Mouse (Mus musculus) intestine, embryonic 15.5 days (tissue): ENCODE data around the gene Zfp146. TPM values are rescaled to one million over a fixed set of nuclear protein-coding genes. Genes with fewer than 3 reads are reported as not detected.
A peak's percentile ranks its signal among the peaks of the same experiment; 100 is the strongest.
"Not testable (repeated sequence)": the region's sequence is repeated elsewhere in the genome, so short reads cannot be mapped to it uniquely, and the experiment has no call there.

Source experiments
- ATAC-seq: fragments of 200-750 bp; cut with Nextera tagmentation; 2 replicates; pipeline ENCODE4 v1.8.0; 2017; ENCODE audit warnings: moderate TSS enrichment, moderate library complexity
- H3K27ac ChIP-seq: fragments of 300-500 bp; sonication (generic); 2 replicates; pipeline ENCODE4 v1.5.1; 2015; ENCODE audit warnings: mild to moderate bottlenecking, inconsistent platforms
- H3K27me3 ChIP-seq: fragments of 300-500 bp; sonication (generic); replicated peaks from 2 replicates; pipeline ENCODE4 v1.6.1; 2015; ENCODE audit warnings: inconsistent platforms
- H3K36me3 ChIP-seq: fragments of 300-500 bp; sonication (generic); 2 replicates; pipeline ENCODE4 v1.6.1; 2015; ENCODE audit warnings: inconsistent platforms
- H3K4me1 ChIP-seq: fragments of 300-500 bp; sonication (generic); replicated peaks from 2 replicates; pipeline ENCODE4 v1.6.1; 2015; ENCODE audit warnings: inconsistent platforms
- H3K4me2 ChIP-seq: fragments of 300-500 bp; sonication (generic); replicated peaks from 2 replicates; pipeline ENCODE4 v1.6.1; 2015; ENCODE audit warnings: mild to moderate bottlenecking, inconsistent platforms
- H3K4me3 ChIP-seq: fragments of 300-500 bp; sonication (generic); replicated peaks from 2 replicates; pipeline ENCODE4 v1.5.1; 2015; ENCODE audit warnings: inconsistent platforms
- H3K9ac ChIP-seq: fragments of 300-500 bp; sonication (generic); 2 replicates; pipeline ENCODE4 v1.6.1; 2015; ENCODE audit warnings: inconsistent platforms
- H3K9me3 ChIP-seq: fragments of 300-500 bp; sonication (generic); 2 replicates; pipeline ENCODE4 v1.6.1; 2016; ENCODE audit warnings: inconsistent platforms
- WGBS: fragments of 180-500 bp; shearing (Covaris S2); methylation state at CpG from one replicate; pipeline ENCODE4 v1.1.7; 2015; 5-methylcytosine and 5-hydroxymethylcytosine counted together
- polyA plus RNA-seq: library from polyadenylated mRNA; unstranded; fragments of >200 nt; fragmentation: Nextera tagmentation; extraction: Ambion mirVana; gene quantifications from 2 replicates; pipeline ENCODE4 v1.2.1, GENCODE M21; 2015

Zfp146 gene
- polyA plus RNA-seq: 12.2 and 13.6 TPM in 2 replicates

DNA sequence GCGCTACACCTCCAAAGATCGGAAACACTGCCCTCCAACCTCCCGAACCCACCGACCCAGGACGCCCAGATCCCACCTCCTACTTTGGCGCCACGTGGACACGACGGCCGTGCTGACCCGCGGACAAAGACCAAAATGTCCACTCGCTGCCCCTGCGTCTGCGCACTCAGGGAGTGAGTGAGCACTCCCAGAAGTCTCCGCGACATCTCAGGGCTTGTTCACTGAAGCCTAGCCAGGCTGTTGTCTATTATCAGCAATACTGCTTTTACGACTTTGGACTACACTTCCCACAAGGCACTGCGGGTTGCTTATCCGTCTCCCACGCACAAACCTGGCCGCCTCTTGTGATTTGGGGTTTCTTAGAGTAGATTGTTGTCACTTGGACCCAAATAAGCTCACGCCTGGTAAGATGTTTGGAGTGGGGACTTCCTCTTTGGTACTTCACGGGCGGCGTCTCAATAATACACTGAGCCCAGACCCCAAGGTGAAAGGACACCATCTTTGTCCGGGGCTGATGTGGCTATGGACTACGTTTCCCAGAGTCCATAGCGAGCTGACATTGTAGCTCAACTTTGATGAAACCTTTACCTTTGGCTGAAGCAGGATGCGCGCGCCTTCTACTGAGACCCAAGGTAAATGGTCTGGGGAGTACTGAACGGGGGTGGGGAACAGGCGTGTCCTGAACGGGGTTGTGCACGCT, at the start of gene Zfp146:
Gene Zfp146, minus strand, starts transcription at position 168 of the 700 bp plus-strand sequence.
- peak; percentile 99 for ATAC-seq
- under 1% methylated on average over 36 of the region's 36 CpGs for WGBS
- no peaks in the 10 kb centered on the region for H3K9me3 ChIP-seq
- no peaks in the 10 kb centered on the region for H3K27me3 ChIP-seq
- peaks cover 18% of the 10 kb centered on the region for H3K36me3 ChIP-seq
- peak within 1 kb of the TSS; percentile 69 for H3K4me2 ChIP-seq
- H3K4me3 ChIP-seq: peak within 1 kb of the TSS; percentile 61
- peak within 1 kb of the TSS; percentile 83 for H3K27ac ChIP-seq
- peaks cover 7% of the 10 kb centered on the region; the same call in 1 of the 2 replicates for H3K4me1 ChIP-seq
- H3K9ac ChIP-seq: peak within 1 kb of the TSS; percentile 73

DNA sequence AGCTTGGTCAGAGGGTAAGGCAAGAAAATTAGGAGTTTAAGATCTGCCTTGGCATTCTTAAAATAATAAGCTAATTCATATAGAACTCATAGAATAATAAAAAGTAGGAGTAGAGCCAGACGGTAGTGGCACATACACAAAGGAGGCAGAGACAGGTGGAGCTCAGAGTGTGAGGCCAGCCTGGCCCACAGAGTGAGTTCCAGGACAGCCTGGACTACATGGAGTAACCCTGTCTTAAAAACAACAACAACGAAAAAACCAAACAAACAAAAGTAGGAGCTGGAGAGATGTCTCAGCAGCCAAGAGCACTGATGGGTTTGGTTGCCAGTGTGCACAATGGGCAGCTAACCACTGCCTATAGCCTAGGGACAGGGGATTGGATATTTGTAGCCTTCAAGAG, 47.7 kb upstream of the Zfp146 start:
- H3K27ac ChIP-seq: no peak overlapping the region
- 0 out of 2 replicates have a peak, but pooled peaks have one; percentile 4 for ATAC-seq
- H3K4me1 ChIP-seq: peaks cover 4% of the 10 kb centered on the region; the same call in 1 of the 2 replicates
- H3K9me3 ChIP-seq: no peaks in the 10 kb centered on the region
- no peak overlapping the region for H3K4me3 ChIP-seq
- no peaks in the 10 kb centered on the region for H3K27me3 ChIP-seq
- 68% methylated on average over 2 of the region's 2 CpGs for WGBS
- no peaks in the 10 kb centered on the region for H3K36me3 ChIP-seq
- H3K9ac ChIP-seq: no peak overlapping the region
- H3K4me2 ChIP-seq: no peak overlapping the region

DNA sequence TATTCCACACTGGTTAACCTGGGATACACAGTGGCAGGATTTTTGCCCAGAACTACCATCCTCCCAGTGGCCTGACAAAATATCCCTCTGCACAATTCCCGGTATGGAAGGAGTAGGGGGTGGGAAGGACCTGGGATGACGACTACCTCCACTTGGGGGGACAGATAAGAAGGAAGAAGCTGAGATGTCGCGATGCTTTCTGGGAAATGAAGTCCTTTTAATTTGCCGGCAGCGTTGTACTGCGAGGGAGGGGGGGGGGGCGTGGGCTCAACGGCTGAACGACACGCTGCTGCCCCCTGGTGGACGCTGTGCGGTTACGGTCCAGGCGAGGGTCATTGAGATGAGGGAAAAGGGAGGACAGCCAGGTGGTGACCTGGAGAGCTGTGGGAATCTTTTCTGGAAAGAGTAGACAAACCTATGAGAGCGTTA, 47.2 kb upstream of the Zfp146 start:
- Histone ChIP-seq H3K27me3 (no peaks in the 10 kb centered on the region), H3K9me3 (no peaks in the 10 kb centered on the region), H3K4me3 (no peak overlapping the region), H3K4me1 (peaks cover 4% of the 10 kb centered on the region; the same call in 1 of the 2 replicates), H3K4me2 (peak overlapping the region; percentile 48), H3K36me3 (no peaks in the 10 kb centered on the region), H3K27ac (no peak overlapping the region), H3K9ac (no peak overlapping the region)
- WGBS: under 1% methylated on average over 16 of the region's 16 CpGs
- ATAC-seq: peak; percentile 49

DNA sequence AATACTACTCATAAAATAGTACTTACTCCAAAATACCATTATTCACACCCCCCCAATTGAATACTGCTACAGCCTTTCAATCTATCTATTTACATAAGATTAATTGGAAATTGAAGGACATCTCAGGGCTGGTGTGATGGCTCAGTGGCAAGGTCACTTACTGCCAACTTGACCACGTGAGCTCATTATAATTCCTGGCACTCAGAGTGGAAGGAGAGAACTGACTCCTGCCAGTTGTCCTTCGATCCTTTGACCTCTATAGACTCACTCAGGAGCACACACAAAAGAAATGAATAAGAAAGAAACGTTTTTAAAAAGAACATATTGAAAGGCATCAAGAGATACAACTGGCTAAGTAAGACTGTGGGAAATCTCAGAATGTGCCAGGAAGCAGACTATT, 46.3 kb upstream of the Zfp146 start:
- 90% methylated on average over 3 of the region's 3 CpGs for WGBS

DNA sequence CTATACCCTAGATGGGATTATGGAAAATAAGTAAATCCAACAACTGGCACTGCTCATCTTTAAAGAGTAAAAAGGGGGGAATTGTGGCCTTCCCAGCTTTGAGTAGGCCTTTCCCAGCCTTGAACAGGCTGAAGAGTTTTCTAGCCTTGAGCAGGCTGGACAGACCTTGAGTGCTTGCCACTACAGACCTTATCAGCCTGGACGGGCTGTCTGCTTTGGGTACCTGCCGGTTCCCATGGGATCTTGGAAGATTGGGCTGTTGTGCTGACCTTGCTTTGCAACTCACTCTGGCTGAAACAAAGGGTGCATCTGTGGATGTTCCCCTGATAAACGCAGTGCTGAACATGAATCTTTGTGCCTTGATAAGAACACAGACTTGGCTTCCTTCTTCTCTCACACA, 44.3 kb upstream of the Zfp146 start:
- Histone ChIP-seq H3K9me3 (no peaks in the 10 kb centered on the region), H3K4me3 (no peak overlapping the region), H3K9ac (no peak overlapping the region), H3K4me1 (no peaks in the 10 kb centered on the region), H3K27ac (no peak overlapping the region), H3K4me2 (no peak overlapping the region), H3K27me3 (no peaks in the 10 kb centered on the region), H3K36me3 (no peaks in the 10 kb centered on the region)
- no peak for ATAC-seq
- WGBS: 79% methylated on average over 3 of the region's 3 CpGs

More for the DNA sequence above, 46.3 kb upstream of the Zfp146 start:
- no peaks in the 10 kb centered on the region for H3K9me3 ChIP-seq
- H3K4me2 ChIP-seq: no peak overlapping the region
- H3K4me1 ChIP-seq: peaks cover 4% of the 10 kb centered on the region; the same call in 1 of the 2 replicates
- H3K4me3 ChIP-seq: no peak overlapping the region
- no peaks in the 10 kb centered on the region for H3K27me3 ChIP-seq
- H3K9ac ChIP-seq: no peak overlapping the region
- no peak for ATAC-seq
- H3K27ac ChIP-seq: no peak overlapping the region
- no peaks in the 10 kb centered on the region for H3K36me3 ChIP-seq

DNA sequence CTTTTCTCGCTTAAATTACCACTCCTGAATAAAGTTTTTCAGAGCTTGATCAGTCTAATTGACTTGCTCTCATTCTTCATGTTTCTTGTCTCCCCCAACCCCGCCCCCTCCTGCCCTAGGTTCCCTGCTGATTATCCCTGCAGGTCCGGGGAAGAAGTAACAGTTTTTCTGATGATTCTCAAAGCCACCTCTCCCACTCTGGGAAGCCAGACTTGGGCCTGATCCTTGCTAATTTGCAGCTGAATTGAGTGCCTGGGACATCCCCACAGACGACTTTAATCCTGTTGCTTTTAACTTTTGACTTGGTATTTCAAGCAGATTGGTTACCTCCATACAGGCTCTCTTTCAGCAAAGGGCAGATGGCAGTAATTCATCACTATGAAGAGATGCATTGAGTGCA, 41.5 kb upstream of the Zfp146 start:
- Histone ChIP-seq H3K27me3 (no peaks in the 10 kb centered on the region), H3K4me1 (no peaks in the 10 kb centered on the region), H3K4me2 (no peak overlapping the region), H3K36me3 (no peaks in the 10 kb centered on the region), H3K9ac (no peak overlapping the region), H3K9me3 (no peaks in the 10 kb centered on the region), H3K27ac (no peak overlapping the region), H3K4me3 (no peak overlapping the region)
- WGBS: 36% methylated on average over 4 of the region's 4 CpGs
- no peak for ATAC-seq

DNA sequence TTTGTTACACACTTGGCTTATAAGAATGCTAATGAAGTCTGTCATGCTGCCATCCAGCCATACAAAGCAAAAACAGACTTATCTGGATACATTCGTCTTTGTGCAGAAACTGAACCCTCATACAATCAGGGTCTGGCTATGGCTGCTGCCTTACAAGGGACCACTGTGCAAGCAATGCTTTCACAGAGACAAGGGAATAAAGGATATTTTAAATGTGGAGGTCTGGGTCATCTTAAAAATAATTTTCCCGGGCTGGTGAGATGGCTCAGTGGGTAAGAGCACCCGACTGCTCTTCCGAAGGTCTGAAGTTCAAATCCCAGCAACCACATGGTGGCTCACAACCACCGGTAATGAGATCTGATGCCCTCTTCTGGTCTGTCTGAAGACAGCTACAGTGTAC, 36.8 kb upstream of the Zfp146 start:
- not testable (repeated sequence) for ATAC-seq, H3K27me3 ChIP-seq, H3K27ac ChIP-seq, H3K36me3 ChIP-seq, H3K9ac ChIP-seq, H3K4me2 ChIP-seq, H3K9me3 ChIP-seq, H3K4me1 ChIP-seq, H3K4me3 ChIP-seq
- whole genome bisulfite sequencing: 52% methylated on average over 5 of the region's 5 CpGs

DNA sequence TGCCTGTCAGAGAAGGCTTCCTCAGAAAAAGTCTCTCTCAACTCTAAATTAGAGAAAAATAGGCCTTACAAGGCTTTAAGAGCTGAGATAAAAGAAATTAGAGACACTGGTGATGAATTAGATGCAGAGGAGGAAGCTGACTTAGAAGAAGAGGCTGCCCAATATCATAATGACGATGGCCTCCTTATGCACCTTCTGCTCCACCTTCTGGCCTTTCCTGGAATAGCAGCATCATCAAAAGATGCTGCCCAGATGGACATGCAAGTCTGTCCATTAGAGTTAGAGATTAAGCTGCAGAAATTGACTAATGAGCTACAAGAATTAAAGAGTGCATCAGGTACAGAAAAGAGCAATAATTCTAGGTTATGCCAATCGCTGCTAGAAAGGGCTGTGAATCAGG, 35.8 kb upstream of the Zfp146 start:
- H3K4me3 ChIP-seq: no peak overlapping the region
- H3K27me3 ChIP-seq: no peaks in the 10 kb centered on the region
- no peaks in the 10 kb centered on the region for H3K36me3 ChIP-seq
- no peak overlapping the region for H3K4me2 ChIP-seq
- no peak for ATAC-seq
- no peaks in the 10 kb centered on the region for H3K4me1 ChIP-seq
- H3K27ac ChIP-seq: no peak overlapping the region
- no peak overlapping the region for H3K9ac ChIP-seq
- H3K9me3 ChIP-seq: no peaks in the 10 kb centered on the region
- 3% methylated on average over 2 of the region's 2 CpGs for WGBS

DNA sequence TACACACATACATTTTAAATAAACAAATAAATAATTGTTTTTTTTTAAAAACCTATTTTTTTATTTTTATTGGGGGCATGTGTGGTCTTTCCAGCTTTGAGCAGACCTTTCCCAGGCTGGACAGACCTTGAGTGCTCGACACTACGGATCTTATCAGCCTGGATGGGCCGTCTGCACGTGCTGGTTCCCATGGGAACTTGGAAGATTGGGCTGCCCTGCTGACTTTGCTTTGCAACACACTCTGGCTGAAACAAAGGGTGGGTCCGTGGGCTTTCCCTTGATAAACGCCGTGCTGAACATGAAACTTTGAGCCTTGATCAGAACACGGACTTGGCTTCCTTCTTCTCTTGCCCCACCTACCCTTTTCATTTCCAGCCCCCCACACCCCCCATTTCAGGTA, 34.8 kb upstream of the Zfp146 start:
- H3K4me3 ChIP-seq: 0 out of 2 replicates have a peak overlapping the region, but pooled peaks have one; percentile 9
- peak overlapping the region; percentile 48 for H3K4me2 ChIP-seq
- no peak overlapping the region for H3K9ac ChIP-seq
- 30% methylated on average over 8 of the region's 8 CpGs for WGBS
- peak; percentile 87 for ATAC-seq
- H3K36me3 ChIP-seq: no peaks in the 10 kb centered on the region
- H3K9me3 ChIP-seq: no peaks in the 10 kb centered on the region
- no peaks in the 10 kb centered on the region for H3K4me1 ChIP-seq
- no peaks in the 10 kb centered on the region for H3K27me3 ChIP-seq
- H3K27ac ChIP-seq: no peak overlapping the region

DNA sequence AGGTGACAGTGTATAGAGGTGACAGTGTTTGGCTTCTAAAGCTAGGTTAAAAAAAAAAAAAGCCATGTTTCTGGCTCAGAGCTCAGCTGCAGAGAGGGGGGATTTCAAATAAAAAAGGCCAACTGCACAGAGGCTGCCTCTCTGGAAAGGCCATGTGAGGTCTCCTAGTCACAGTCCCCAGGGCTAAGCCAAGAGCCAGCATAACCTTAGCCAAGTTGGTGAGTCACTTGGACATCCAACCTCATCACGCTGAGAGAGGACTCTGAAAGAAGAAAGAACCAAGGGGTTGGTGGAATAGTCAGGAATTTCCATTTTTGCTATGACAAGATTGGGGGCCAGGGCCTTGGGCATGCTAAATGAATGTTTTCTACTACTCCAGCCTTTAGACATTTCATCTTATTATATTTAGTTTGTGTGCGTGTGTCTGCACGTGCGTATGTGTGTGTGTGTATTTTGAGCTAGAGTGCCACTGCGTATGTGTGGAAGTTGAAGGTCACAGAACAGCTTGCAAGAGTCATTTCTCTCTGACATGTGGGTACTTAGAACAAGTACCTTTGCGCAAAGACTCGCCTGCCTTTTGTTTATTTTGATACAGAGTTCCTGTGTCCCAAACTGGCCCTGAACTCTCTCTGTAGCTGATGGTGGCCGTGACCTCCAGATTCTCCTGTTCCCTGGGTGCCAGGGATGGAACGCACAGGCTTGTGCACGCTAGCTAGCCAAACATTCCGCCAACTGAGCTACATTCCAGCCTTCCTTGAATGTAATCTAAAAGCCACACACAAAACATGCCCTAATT, 33.5 kb upstream of the Zfp146 start:
- ATAC-seq: no peak

DNA sequence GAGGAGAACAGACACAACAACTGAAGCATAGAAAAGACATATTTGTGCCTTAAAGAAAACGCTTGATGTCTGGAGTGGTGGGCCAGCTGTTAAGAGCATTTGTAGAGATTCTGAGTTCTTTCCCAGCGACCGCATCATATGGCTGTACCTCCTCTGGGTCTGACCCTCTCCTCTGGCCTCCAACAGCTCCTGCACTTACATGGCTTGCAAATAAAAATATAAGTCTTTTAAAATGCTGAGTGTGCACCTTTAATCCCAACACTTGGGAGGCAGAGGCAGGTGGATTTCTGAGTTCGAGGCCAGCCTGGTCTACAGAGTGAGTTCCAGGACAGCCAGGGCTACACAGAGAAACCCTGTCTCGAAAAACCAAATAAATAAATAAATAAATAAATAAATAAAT, 31.1 kb upstream of the Zfp146 start:
- H3K4me1 ChIP-seq, H3K27ac ChIP-seq, H3K36me3 ChIP-seq, H3K9ac ChIP-seq, H3K4me3 ChIP-seq, H3K4me2 ChIP-seq, H3K27me3 ChIP-seq, ATAC-seq, H3K9me3 ChIP-seq: not testable (repeated sequence)
- WGBS: 87% methylated on average over 5 of the region's 5 CpGs

More for the DNA sequence above, 33.5 kb upstream of the Zfp146 start:
- no peak overlapping the region for H3K4me3 ChIP-seq
- no peaks in the 10 kb centered on the region for H3K9me3 ChIP-seq
- no peak overlapping the region for H3K27ac ChIP-seq
- no peaks in the 10 kb centered on the region for H3K36me3 ChIP-seq
- no peak overlapping the region for H3K9ac ChIP-seq
- WGBS: 67% methylated on average over 11 of the region's 11 CpGs
- H3K4me2 ChIP-seq: no peak overlapping the region
- H3K4me1 ChIP-seq: peaks cover 4% of the 10 kb centered on the region
- H3K27me3 ChIP-seq: no peaks in the 10 kb centered on the region

DNA sequence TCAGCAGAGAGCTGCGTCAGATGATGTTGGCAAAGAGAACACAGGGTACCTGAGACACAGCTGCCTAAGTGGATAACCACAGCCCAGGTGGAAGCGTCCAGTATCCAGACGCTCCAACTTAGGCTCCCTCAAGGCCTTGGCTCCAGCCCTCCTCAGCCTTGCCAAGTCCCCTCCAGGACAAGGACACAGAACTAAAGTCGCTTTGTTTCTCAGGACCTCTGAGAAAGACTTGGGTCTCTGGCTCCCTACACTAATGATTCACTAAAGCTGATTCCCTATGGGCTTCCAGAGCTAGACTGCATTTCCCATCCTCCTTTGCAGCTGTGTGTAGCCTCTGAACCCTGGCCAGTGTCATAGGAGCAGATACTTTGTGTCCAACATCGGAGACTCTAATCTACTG, 30.6 kb upstream of the Zfp146 start:
- no peaks in the 10 kb centered on the region for H3K9me3 ChIP-seq
- no peaks in the 10 kb centered on the region for H3K36me3 ChIP-seq
- ATAC-seq: no peak
- no peak overlapping the region for H3K27ac ChIP-seq
- peaks cover 10% of the 10 kb centered on the region for H3K4me1 ChIP-seq
- H3K9ac ChIP-seq: no peak overlapping the region
- H3K4me3 ChIP-seq: no peak overlapping the region
- no peak overlapping the region for H3K4me2 ChIP-seq
- WGBS: 78% methylated on average over 5 of the region's 5 CpGs
- H3K27me3 ChIP-seq: no peaks in the 10 kb centered on the region
